Mouse (Mus musculus) small intestine, adult 2 months (tissue): Measurements from ENCODE around the gene 0610010F05Rik. TPM values are rescaled to one million over a fixed set of nuclear protein-coding genes. Genes with fewer than 3 reads are reported as not detected.
A peak's percentile ranks its signal among the peaks of the same experiment; 100 is the strongest.

Experiments used
- H3K27ac ChIP-seq: fragments of 200-500 bp; 2 replicates; pipeline ENCODE4 v1.5.1; 2012; ENCODE audit warnings: low read depth, low read length, control low read depth, inconsistent platforms; ENCODE audit not compliant: insufficient read depth
- H3K27me3 ChIP-seq: fragments of 200-500 bp; 2 replicates; pipeline ENCODE4 v1.6.1; 2012; ENCODE audit warnings: mild to moderate bottlenecking, moderate library complexity, low read length, inconsistent platforms; ENCODE audit not compliant: control insufficient read depth, insufficient read depth
- H3K36me3 ChIP-seq: fragments of 200-500 bp; 2 replicates; pipeline ENCODE4 v1.6.1; 2012; ENCODE audit warnings: mild to moderate bottlenecking, low read length, control low read depth, inconsistent platforms; ENCODE audit not compliant: control insufficient read depth, insufficient read depth
- H3K4me1 ChIP-seq: fragments of 200-500 bp; 2 replicates; pipeline ENCODE4 v1.6.1; 2012; ENCODE audit warnings: low read length, inconsistent platforms, mixed read lengths; ENCODE audit not compliant: control insufficient read depth, insufficient read depth, insufficient read length
- H3K4me3 ChIP-seq: fragments of 200-500 bp; 2 replicates; pipeline ENCODE4 v1.5.1; 2012; ENCODE audit warnings: low read depth, mild to moderate bottlenecking, control low read depth, inconsistent platforms, low read length, moderate library complexity
- CTCF ChIP-seq: fragments of 200-500 bp; IDR thresholded peaks from 2 replicates; pipeline ENCODE4 v1.5.1; 2012; ENCODE audit warnings: low read depth, mild to moderate bottlenecking, control low read depth, inconsistent platforms, low read length, moderate library complexity, mixed read lengths; ENCODE audit not compliant: insufficient replicate concordance, insufficient read length; ENCODE audit errors: extremely low read depth
- POLR2A ChIP-seq: fragments of 200-500 bp; IDR thresholded peaks from 2 replicates; pipeline ENCODE4 v1.6.1; 2012; ENCODE audit warnings: low read depth, mild to moderate bottlenecking, control low read depth, inconsistent platforms, low read length, moderate library complexity
- WGBS: fragments of 180-500 bp; shearing (Covaris S2); methylation state at CpG from one replicate; pipeline ENCODE4 v1.1.7; 2018; 5-methylcytosine and 5-hydroxymethylcytosine counted together
- polyA plus RNA-seq: library from polyadenylated mRNA; depleted of rRNA; stranded (reverse); fragments of >200 nt; gene quantifications from 2 replicates; pipeline ENCODE4 v1.2.3, GENCODE M21; 2012; rRNA removed

The 0610010F05Rik gene
- 0.23 and 0.67 TPM in 2 replicates for polyA plus RNA-seq

DNA sequence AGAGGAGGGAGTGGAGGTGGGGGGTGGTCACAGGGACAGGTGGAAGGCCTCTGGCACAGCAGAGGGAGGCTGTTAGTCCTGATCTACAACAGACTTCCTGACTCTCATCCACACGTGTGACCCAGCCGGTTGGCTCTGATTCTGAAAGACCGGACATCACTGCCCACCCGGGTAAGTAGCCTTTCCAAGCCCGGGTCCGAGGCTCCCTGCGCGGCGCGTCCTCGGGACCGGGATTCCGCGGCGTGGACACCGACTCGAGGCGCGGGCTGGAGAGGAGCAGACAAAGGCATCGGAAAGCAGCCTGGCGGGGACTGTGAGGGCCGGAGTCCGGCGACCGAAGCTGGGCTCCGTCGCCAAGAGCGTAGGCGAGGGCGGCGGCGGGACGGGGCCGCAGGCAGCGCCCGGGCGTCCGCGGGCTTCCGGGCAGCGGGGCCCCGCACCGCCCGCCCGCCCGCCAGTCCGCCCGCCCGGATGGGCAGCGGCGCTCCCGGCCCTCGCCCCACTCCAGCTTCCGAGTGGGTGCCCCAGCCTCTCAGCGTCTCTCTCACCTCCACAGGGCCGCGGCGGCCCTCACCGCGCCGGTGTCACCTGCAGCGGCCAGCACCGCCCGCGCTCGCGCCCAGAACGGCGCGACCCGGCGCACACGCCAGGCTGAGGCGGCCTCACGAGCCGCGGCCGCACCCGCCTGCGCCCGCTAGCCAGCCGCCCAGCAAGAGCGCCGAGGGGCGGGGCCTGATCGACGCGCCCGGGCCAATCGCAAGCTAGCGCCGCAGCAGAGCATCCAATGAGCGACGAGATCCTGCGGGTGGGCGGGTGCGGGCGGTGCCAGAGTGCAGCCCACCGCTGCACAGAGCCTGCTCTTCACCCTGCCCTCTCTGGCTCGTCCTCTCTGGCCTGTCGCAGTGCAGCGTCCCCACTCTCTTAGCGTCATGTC is at the start of gene 0610010F05Rik:
Gene 0610010F05Rik, minus strand, starts transcription at position 695 of the 934 bp plus-strand sequence.
- Histone ChIP-seq H3K27ac (no peak within 1 kb of the TSS), H3K36me3 (0 out of 2 replicates have a peak, but pooled peaks cover 3% of the 10 kb centered on the region), H3K4me3 (peak within 1 kb of the TSS; percentile 81), H3K27me3 (no peaks in the 10 kb centered on the region), H3K4me1 (peaks cover 2% of the 10 kb centered on the region)
- TF ChIP-seq POLR2A (no peak; the same call in 1 of the 2 replicates), CTCF (no peak)
- under 1% methylated on average over 103 of the region's 103 CpGs for WGBS

DNA sequence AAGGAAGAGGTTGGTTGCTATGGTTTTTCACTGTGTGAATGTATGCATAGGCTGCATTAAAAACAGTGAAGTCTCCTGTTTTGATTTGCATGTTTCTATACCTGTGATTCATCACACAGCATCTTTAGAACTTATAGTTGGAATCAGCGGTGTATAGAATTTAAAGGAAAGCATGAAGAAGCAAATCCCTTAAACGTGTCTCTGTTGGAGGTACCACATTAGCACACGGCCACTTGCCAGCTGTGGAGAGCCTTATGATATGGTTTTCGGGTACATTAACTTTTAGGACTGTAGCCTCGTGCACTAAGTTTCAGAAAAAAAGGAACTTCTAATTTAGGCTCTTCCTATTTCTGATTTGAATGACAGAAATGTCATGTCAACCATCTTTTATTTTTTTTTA is 49.1 kb upstream of the 0610010F05Rik start:
- 88% methylated on average over 5 of the region's 5 CpGs for WGBS
- Histone ChIP-seq H3K36me3 (peaks cover 28% of the 10 kb centered on the region), H3K27me3 (no peaks in the 10 kb centered on the region), H3K27ac (no peak overlapping the region), H3K4me3 (no peak overlapping the region), H3K4me1 (no peaks in the 10 kb centered on the region)
- TF ChIP-seq POLR2A: no peak
- no peak for TF ChIP-seq CTCF

DNA sequence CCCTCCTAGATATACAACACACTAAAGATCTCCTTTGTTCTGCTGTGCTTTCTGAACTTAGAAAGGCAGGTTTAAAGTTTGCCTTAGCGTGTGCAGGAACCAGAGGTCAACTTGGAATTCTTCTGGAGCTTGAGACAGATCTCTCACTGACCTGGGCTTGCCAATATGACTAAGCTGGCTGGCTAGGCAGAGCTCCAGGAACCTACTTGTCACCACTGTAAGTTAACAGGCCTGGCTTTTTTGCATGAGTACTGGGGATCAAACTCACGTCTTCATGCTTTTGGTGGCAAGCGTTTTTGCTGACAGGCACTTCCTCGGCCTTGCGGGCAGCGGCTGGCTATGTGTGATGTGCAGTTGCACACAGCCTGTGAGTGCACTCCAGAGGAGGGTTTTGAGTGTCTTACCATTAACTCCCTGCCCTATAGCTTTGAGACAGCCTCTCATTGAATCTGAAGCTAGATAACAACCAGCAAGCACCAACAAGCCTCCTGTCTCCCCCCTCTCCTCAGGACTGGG is 47.1 kb upstream of the 0610010F05Rik start:
- Histone ChIP-seq H3K4me3 (no peak overlapping the region), H3K4me1 (no peaks in the 10 kb centered on the region), H3K36me3 (peaks cover 35% of the 10 kb centered on the region), H3K27ac (no peak overlapping the region), H3K27me3 (no peaks in the 10 kb centered on the region)
- TF ChIP-seq POLR2A: no peak
- TF ChIP-seq CTCF: no peak
- 97% methylated on average over 6 of the region's 6 CpGs for WGBS

DNA sequence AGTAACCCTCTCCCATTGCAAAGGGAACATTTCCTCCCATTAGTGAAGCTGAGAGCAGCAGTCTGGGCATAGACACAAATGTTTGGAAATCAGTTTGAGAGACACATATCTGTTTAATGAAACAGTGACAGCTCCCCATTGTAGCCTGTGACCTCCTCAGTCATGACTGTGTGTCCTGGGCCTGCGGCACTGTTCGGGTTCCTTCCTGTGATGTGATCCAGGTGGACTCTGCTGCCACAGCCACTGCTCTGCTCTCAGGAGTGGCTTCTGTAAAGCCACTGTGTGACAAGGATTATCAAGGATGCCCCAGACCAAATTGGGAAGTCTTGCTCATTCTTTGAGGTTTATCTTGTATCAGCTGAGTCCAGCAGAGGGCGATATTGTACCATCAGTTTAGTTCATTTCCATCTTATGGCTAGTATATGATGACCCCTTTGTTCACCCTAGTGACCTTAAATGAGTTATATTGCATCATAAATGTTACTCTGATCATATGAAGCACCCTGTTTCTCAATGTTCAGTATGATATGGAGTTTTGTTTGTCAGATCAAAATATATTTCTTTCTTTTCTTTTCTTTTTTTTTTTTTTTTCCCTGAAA is 45.7 kb upstream of the 0610010F05Rik start:
- Histone ChIP-seq H3K4me3 (no peak overlapping the region), H3K4me1 (no peaks in the 10 kb centered on the region), H3K36me3 (peaks cover 40% of the 10 kb centered on the region), H3K27ac (no peak overlapping the region), H3K27me3 (no peaks in the 10 kb centered on the region)
- WGBS: 41% methylated on average over 3 of the region's 3 CpGs
- TF ChIP-seq CTCF: peak; percentile 32; the same call in 1 of the 2 replicates
- TF ChIP-seq POLR2A: no peak

DNA sequence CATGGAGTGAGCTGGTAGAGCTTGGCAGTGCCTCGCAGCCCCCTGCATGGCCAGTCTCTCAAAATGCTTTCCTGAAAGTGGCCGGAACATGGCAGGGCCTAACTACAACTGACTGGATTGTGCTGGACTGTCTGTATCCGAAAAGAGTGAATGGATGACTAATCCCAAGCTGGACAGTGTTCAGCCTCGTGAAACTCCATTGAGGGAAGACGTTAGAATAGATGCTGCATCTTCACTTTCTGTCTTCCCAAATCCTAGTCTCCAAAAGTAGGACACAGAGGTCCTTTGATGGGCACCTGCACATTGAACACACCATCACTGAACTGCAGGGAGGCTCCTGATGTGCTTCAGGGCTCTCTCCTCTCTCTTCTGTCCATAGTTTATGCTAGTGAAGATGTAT is 42.7 kb upstream of the 0610010F05Rik start:
- no peaks in the 10 kb centered on the region for H3K4me1 ChIP-seq
- 84% methylated on average over 5 of the region's 5 CpGs for WGBS
- H3K27ac ChIP-seq: no peak overlapping the region
- TF ChIP-seq CTCF (no peak), POLR2A (no peak)
- no peak overlapping the region for H3K4me3 ChIP-seq
- H3K36me3 ChIP-seq: peaks cover 42% of the 10 kb centered on the region
- no peaks in the 10 kb centered on the region for H3K27me3 ChIP-seq

DNA sequence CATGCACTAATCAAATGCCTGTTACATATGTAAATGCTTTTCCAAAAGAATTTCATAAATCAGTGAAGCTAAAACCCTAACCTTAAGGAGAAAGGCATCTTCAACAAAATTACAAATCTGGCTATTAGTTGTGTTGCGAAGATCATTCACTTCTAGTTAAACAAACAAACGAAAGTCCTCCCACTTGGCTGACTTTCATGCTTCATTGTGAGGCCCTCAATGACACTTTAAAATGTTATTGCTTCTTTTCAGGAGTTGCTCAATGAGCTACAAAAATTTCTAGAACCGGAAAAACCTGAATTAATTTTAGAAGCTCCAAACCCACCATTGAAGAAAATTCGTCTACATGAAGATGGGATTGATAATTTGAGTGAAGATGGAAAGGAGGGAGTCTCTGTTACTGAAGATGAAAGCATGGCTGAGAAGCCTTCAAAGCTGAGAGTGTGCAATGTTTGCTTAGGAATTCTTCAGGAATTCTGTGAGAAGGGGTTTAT is 38.9 kb upstream of the 0610010F05Rik start:
- peaks cover 35% of the 10 kb centered on the region for H3K36me3 ChIP-seq
- no peak for TF ChIP-seq POLR2A
- TF ChIP-seq CTCF: no peak
- WGBS: 65% methylated on average over 4 of the region's 4 CpGs

More for the DNA sequence above, 38.9 kb upstream of the 0610010F05Rik start:
- Histone ChIP-seq H3K4me3 (no peak overlapping the region), H3K4me1 (no peaks in the 10 kb centered on the region), H3K27ac (no peak overlapping the region), H3K27me3 (no peaks in the 10 kb centered on the region)
